Mouse (Mus musculus): ENCODE results near the gene Pigm.
A peak's percentile ranks its signal among the peaks of the same experiment; 100 is the strongest.

The Pigm gene

DNA sequence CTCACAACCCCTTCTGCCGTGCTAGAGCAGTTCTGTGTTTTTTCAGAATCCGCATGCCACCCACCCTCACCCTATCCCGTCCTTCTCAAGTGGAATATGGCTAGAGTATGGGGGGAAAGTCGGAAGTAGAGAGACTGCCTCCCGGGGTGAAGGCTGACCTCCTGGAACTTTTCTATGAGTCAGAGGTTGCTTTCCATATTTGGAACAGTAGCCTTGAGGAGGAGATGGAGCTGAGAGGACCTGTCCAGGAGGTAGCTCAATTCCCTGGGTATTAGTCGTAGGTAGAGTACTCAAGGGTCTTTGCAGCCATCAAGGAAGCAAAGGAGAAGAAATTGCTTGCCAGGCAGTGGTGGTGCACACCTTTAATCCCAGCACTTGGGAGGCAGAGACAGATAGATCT, 24.3 kb upstream of the Pigm start:
- ATAC-seq (ENCODE audit: low TSS enrichment): no peak

DNA sequence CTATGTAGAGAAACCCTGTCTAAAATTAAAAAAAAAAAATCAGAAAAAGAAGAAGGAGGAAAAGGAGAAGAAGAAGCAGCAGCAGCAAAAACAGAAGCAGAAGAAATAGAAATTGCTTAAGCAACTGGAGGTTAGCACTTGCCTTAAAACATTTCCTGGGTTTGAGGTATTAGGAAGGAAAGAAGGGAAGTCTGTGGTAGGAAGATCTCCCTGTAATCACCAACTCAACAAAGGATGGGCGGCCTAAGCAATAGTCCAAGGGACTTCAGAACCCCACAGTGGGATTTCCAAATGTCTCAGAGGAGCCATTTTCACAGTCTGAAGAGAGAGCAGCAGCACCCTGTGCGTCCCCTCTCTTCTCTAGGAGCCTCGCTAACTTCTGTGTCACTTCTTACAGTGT, 23.9 kb upstream of the Pigm start:
- no peak for ATAC-seq (ENCODE audit: low TSS enrichment)

DNA sequence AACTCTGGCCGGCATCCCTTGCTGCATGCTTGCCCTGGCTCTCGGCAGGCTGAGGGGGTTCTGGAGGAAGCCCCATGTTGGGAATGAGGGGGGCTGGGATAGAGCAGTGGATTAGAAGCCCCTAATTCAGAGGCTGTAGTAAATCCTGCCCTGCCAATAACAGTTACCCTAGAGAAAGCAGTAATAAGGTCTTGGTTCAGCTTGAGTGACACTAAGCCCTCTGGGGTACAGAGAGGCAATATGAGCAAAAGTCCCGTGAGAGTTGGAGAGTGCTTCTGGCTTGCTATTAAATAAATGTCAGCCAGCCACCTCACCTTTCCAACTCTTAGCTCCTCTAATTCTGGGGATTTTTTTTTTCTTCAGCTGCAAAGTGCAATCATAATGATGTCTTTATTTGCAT, 21.0 kb upstream of the Pigm start:
- no peak for ATAC-seq (ENCODE audit: low TSS enrichment)

DNA sequence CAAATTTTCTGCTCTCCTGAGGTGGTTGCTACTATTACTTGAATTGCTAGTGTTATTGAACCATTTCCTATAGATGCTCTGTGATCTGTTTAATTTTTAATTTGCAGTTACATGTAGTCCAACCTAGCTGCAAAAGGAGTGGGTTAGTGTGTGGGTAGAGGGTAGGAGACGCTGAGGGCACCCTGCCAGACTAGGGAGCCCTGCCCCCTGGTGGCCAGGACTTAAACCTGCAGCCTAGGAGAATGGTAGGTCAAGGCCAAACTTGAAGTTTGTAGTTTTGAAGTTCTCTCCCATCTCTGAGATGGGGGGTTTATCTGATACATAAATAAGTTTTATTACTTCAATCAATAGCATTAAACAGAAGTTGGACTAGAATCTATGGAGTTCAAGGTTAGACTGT, 18.8 kb upstream of the Pigm start:
- ATAC-seq (ENCODE audit: low TSS enrichment): peak; percentile 75

DNA sequence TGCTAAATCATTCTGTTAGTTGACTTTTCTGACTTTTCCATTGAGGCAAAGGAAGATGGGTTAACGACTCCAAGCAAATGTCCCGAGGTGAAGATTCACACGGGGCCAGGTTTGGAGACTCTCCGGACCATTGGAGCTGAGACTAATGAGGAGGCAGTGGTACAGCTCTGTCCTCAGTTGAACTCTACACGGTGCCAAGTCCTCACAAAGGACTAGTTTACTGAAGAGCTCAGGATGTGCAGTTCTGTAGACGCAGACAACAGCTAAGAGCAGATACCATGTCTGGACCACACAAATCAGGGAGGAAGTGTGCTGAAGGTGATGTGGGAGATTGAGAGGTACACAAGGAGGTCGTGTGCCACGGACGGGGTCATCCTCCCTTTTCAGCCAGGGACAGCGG, 18.0 kb upstream of the Pigm start:
- ATAC-seq (ENCODE audit: low TSS enrichment): no peak

DNA sequence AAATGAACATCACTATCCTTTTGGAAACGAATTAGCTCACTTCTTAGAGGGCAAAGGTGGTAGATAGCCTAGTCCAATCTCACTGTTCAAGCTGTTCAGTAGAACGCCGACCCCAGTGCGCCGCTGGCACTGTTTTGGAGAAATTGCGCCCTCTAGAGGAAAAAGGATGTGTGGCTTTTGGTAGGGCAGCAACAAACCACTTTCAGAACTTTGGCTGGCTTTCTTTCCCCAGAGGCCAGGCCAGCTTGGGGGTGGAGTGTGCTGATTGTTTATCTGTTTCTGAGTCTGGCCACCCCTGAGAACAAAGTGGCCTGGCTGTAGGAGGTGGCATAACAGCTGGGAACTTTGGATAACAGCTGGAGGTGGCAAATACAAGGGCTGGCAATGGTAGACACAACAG, 11.7 kb upstream of the Pigm start:
- peak; percentile 86 for ATAC-seq (ENCODE audit: low TSS enrichment)

DNA sequence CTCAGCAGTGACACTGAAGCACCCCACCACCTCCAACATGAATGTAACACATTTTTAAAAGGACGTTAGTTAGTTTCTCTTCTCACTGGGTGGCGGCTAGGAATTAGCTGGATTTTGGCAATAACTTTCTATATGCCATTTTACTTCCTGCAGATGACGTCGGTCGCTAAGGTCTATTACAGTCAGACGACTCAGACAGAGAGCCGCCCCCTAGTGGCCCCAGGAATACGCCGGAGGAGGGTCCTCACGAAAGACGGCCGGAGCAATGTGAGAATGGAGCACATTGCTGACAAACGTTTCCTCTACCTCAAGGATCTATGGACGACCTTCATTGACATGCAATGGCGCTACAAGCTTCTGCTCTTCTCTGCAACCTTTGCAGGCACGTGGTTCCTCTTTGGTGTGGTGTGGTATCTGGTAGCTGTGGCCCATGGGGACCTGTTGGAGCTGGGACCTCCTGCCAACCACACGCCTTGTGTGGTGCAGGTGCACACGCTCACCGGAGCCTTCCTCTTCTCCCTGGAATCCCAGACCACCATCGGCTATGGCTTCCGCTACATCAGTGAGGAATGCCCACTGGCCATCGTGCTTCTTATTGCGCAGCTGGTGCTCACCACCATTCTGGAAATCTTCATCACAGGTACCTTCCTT, 7.5 kb upstream of the Pigm start:
- peak; percentile 22; the same call in 1 of the 2 replicates for ATAC-seq (ENCODE audit: low TSS enrichment)

DNA sequence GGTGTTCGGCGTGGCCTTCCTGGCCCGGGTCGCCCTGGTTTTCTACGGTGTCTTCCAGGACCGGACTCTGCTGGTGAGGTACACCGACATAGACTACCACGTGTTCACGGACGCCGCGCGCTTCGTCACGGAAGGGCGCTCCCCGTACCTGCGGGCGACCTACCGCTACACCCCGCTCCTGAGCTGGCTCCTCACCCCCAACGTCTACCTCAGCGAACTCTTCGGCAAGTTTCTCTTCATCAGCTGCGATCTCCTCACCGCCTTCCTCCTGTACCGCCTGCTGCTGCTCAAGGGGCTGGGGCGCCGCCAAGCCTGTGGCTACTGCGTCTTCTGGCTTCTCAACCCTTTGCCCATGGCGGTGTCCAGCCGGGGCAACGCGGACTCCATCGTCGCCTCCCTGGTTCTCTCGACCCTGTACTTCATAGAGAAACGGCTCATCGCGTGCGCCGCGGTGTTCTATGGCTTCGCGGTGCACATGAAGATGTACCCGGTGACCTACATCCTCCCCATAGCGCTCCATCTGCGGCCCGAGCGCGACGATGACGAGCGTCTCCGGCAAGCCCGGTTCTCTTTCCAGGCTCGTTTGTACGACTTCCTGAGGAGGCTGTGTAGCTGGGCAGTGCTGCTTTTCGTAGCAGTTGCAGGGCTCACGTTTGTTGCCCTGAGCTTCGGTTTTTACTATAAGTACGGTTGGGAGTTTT, 562 bp downstream of the Pigm start:
- peak; percentile 41 for ATAC-seq (ENCODE audit: low TSS enrichment)

DNA sequence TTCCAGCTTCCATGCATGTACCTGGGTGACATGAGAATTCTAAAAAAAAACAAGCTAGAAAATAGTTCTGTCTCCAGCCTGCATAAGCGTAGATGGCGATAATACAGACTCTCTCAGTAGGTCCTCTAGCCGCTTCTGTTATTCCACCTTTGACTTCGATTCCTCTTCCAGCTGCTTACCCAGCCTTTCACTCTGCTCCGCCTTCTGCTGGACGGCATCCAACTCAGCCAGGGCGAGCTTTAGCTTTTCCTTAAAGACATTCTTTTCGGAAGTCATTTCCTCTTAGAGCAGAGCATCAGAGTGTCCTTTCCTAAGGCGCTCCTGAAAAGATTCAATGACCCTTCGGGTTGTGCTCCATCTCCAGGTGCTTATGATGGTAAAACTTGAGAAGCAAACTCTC, 3.7 kb downstream of the Pigm start:
- ATAC-seq (ENCODE audit: low TSS enrichment): no peak

DNA sequence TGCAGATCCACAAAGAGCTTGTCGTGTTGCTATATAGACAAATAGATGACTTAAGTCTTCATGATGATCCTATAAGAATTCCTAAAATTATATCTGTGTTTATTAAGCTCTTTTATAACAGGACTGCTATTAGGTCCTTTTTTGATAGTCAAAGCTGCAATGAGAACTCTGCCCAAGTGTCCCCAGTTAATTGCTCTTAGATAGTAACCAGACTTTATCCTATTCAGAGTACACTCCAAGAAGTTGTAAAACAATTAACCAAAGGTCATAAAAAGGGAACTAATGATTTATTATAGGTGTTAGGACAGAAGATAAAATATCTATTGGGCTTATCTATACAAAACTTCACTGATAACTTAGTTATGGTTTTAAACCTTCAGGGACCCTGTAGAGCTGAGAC, 5.7 kb downstream of the Pigm start:
- ATAC-seq (ENCODE audit: low TSS enrichment): no peak

DNA sequence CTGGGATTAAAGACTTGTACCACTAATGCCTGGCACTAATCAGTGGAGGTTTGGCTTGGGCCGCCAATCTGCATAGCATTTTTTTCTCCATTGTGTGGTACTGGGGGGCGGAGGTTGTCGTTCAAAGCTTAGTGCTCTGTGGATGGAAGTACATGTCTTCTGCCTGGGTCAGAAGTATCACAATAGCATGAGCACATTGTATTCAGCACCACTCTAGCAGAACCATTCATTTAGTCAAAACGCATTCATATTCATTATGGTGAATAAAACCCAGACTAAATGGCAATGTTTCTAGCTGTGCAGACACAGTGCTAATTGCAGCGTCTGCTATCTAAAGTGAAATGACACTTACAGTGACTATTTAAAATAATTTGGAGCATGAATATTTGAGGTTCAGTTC, 10.9 kb downstream of the Pigm start:
- peak; percentile 31; the same call in 1 of the 2 replicates for ATAC-seq (ENCODE audit: low TSS enrichment)

DNA sequence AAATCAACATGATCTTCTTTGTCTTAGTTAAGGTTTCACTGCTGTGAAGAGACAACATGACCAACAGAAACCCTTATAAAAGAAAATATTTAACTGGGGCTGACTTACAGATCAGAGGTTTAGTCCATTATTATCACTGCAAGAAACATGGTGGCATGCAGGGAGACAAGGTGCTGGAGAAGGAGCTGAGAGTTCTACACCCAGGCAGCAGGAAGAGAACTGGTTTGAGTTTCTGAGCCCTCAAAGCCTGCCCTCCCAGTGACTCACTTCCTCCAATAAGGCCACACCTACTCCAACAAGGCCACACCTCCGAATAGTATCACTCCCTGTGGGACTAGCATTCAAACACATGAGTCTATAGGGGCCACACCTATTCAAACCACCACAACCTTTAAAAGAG, 14.4 kb downstream of the Pigm start:
- no peak for ATAC-seq (ENCODE audit: low TSS enrichment)

DNA sequence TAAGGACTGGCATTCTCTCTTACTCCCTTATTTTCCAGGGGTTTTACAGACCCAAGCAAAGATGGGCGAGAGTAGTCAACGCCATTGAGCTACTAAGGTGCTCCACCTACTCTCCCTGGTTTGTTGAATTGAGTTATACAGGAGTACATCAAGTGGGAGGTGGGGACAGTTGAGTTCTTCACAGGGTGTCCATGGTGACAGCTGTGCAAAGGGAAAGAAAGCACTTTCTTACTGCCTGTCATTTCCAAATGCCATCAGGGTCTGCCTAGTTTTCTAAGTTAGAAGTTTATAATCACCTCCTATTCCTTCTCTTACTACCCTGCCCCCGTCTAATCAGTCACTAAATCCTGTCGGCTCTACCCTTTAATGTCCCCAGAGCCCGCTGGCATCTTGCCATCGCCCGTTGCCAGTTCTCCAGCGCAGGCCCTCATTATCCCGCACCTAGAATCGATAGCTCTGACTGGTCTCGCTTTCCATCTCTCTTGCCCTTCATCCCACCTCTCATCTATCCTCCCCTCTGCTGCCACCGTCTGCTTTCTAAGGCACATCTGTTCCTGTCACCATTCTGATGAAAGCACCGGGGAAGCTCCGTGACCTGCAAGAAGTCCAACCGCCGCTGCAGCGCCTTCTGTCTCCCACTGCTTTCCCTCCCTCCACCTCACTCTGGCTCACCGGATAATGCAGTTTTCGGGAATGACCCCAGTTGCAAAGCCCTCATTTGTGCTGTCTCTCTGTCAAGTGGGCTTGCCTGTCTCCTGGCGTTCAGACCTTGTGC, 15.6 kb downstream of the Pigm start:
- ATAC-seq (ENCODE audit: low TSS enrichment): peak; percentile 65; the same call in 1 of the 2 replicates

DNA sequence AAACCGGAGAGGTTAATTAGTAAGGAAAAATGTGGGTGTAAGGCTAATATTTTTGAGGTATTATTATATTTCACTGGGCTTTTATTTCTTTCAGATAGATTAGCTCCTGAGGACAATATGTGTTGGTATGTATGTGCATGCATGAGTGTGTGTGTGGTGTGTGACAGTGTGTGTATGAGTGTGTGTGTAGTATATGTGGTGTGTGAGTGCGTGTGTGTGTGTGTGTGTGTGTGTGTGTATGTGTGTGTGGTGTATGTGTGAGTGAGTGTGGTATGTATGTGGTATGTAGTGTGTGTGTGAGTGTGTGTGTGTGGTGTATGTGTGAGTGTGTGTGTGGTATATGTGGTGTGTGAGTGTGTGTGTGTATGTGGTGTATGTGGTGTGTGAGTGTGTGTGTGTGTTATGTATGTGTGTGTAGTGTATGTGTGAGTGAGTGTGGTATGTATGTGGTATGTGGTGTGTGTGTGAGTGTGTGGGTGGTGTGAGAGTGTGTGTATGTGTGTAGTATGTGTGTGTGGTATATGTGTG, 16.4 kb downstream of the Pigm start:
- ATAC-seq (ENCODE audit: low TSS enrichment): no peak

DNA sequence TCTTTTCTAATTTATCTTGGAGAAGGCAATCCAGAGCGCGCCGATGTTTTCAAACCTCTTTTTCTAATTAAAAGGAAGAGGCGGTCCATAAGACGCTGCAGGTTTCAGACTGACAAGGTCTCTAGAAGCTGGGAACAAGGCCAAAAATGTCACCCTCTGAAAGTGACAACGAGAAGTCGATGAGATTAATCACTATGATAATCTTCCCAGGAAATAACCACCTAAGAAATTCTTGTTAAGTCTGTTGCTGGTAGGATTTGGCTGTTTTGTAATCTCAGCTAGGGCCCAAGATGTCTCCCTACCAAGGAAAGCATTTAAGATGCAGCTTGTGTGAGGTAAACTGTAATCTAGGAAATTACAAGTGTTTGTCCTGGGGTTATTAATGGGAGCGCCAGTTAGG, 17.4 kb downstream of the Pigm start:
- no peak for ATAC-seq (ENCODE audit: low TSS enrichment)

DNA sequence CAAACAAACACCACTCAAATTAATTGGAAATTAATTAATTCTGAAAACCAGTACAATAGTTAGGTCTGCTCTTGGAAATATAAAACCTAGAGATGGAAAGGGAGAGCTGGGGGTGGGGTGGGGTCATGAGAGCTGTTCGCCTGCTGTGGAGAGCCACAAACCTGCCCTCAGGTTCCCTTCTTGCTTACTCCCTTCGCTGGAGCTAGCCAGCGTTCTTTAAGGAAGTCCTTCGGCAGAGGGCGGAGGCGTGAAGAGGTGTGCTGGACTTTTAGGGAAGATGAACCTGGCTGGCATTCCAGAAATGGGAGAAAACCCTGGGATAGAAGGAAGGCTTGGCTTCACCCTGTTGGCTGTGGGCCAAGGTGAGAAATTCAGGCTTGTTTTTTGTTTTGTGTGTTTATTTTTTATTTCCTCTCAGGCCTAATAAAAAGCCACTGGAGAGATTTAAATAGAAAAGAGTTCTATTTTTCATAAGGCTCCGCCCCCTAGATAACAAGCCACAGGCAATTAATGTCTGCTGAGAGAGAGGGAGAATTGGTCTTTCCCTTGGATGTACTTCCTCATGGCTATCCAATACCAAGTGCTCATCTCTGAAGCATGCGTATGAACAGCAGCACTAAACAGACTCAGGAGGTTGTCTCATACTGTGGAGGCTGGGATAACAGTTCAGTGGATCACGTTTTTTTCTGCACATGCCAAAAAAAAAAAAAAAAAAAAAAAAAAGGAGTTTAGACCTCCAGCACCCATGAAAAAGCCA, 20.8 kb downstream of the Pigm start:
- ATAC-seq (ENCODE audit: low TSS enrichment): no peak

DNA sequence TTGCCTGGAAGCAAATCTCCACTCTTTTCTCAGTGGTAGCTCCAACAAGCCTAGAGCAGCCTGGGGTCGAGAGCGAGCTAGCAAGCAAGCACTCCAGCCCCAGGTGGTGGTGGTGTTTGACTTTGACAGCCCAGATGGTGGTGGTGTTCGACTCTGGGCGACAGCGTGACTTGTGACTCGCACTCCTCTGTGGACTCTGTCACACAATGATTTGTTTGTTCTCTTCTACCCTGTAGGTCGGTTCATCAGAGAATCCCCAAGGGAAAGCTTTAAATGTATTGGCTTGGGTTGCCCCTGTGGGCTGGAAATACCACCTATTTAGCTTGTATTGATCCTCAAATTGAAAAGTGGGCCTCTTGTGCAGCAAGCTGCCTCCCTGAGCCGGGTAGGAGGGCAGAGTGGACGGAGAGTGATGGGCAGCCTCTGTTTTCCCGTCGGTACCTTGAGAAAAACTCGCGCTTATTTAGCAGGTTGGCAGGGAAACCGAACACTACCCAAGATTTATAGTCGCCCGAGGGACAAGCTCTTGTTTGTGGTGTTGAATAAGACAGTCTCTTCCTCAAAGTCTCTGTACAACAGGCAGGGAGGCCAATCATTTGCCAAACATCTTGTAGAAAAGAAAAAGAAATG, 29.8 kb downstream of the Pigm start:
- ATAC-seq (ENCODE audit: low TSS enrichment): no peak

DNA sequence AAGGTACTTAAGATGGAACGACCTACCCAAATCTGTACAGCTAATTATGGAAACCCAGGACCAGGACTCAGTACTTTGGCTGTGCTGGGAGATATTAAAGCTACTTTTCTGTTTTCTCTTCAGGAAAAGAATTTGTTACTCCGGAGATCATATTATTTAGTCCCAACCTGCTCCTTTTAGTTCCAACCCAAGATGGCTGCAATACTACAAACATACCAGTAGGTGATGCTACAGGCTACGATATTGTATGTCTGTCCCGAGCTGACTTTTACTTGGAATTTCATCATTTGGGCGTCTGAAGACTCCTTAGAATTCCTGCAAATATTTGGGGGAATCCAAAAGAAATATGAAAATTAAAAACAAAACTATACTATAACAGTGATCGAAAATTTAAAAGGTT, 32.6 kb downstream of the Pigm start:
- ATAC-seq (ENCODE audit: low TSS enrichment): peak; percentile 66

DNA sequence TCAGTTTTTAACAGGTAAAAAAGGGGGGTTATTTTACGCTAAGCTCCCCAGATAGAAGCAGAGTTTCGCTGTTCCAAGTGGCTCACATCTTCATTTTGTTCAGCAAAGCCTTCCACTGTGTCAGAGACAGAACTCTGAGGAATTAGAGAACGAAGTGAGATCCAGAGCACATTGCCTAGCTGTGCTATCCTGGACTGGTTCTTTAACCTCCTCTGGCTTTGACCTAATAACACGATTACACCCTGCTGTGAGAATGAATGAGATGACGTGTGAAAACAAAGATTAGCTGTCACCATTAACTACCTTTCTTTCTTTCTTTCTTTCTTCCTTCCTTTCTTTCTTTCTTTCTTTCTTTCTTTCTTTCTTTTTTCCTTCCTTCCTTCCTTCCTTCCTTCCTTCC, 33.1 kb downstream of the Pigm start:
- no peak for ATAC-seq (ENCODE audit: low TSS enrichment)

DNA sequence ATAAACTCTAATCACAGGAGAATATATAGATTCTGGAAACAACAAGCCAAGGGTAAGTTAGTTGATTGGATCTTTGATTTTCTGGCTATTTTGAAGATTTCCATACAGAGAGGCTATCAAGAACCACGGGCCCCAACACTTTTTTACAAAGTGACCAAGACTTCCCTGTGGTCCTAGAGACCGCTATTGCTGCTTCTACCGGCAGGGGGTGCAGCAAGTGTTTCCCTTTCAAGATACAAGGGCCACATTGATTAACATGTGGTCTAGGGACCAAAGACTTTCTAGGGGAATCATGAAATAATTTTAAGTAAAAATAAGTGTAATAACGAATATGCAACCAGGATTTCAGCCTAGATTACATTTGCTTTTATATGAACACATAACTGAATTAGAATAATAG, 34.5 kb downstream of the Pigm start:
- peak; percentile 56; the same call in 1 of the 2 replicates for ATAC-seq (ENCODE audit: low TSS enrichment)

DNA sequence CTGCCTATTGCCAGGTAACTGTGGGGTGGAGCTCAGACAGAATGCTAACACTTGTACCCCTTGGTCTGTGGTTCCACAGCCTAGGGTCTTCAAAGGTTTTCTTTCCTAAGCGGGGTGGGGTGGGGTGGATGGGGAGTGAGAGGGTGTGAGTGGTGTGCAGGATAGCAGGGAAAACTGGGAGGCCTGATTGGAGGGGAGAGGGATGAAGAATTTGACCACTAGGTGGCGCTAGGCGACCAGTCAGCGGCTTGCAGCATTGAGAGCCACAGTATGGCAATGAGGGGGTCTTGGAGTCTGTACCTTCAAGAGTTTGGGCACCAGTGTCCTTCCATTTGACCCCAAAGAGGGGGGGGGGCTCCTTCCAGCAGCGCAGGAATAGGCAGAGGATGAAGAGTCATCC, 35.9 kb downstream of the Pigm start:
- peak; percentile 93 for ATAC-seq (ENCODE audit: low TSS enrichment)
